Mouse (Mus musculus): ENCODE results near the gene Serpina12.

Gene Serpina12

GRCm38 (mm10) chr12:104033752-104034151 is 10.5 kb downstream of the Serpina12 start:
- in situ Hi-C loops (cut with MboI; ENCODE audit: low pct_unique_long_range_greater_than_20kb in 1 of 2, low sequenced_read_pairs in 2 of 2, unreplicated experiment in 1 of 2) = no loop called here

- in situ Hi-C loops (cut with MboI; ENCODE audit: low pct_unique_long_range_greater_than_20kb in 1 of 2, low sequenced_read_pairs in 2 of 2, unreplicated experiment in 1 of 2) = no loop called here
These were observed 14.3 kb downstream of the Serpina12 start for GRCm38 (mm10) chr12:104029986-104030385.

GRCm38 (mm10) chr12:104015280-104015679 is 29.0 kb downstream of the Serpina12 start:
- in situ Hi-C loops (cut with MboI; ENCODE audit: low pct_unique_long_range_greater_than_20kb in 1 of 2, low sequenced_read_pairs in 2 of 2, unreplicated experiment in 1 of 2) = no loop called here

- in situ Hi-C loops (cut with MboI; ENCODE audit: low pct_unique_long_range_greater_than_20kb in 1 of 2, low sequenced_read_pairs in 2 of 2, unreplicated experiment in 1 of 2) = no loop called here
These were observed 30.6 kb downstream of the Serpina12 start, which contains the start of gene Serpina9 for GRCm38 (mm10) chr12:104013620-104014019. Gene Serpina9 (minus strand): TSS chr12:104013755.

- in situ Hi-C loops (cut with MboI; ENCODE audit: low pct_unique_long_range_greater_than_20kb in 1 of 2, low sequenced_read_pairs in 2 of 2, unreplicated experiment in 1 of 2) = no loop called here
These were observed 39.6 kb downstream of the Serpina12 start for GRCm38 (mm10) chr12:104004689-104005088.

GRCm38 (mm10) chr12:104003238-104003612 is 41.0 kb downstream of the Serpina12 start:
- in situ Hi-C loops (cut with MboI; ENCODE audit: low pct_unique_long_range_greater_than_20kb in 1 of 2, low sequenced_read_pairs in 2 of 2, unreplicated experiment in 1 of 2) = no loop called here

GRCm38 (mm10) chr12:104002569-104003237 is 41.5 kb downstream of the Serpina12 start:
- in situ Hi-C loops (cut with MboI; ENCODE audit: low pct_unique_long_range_greater_than_20kb in 1 of 2, low sequenced_read_pairs in 2 of 2, unreplicated experiment in 1 of 2) = no loop called here

- in situ Hi-C loops (cut with MboI; ENCODE audit: low pct_unique_long_range_greater_than_20kb in 1 of 2, low sequenced_read_pairs in 2 of 2, unreplicated experiment in 1 of 2) = no loop called here
These were observed 43.6 kb downstream of the Serpina12 start for GRCm38 (mm10) chr12:104000594-104000993.

GRCm38 (mm10) chr12:103999611-104000010 is 44.6 kb downstream of the Serpina12 start:
- in situ Hi-C loops (cut with MboI; ENCODE audit: low pct_unique_long_range_greater_than_20kb in 1 of 2, low sequenced_read_pairs in 2 of 2, unreplicated experiment in 1 of 2) = loop anchor here (10.0 kb wide), 2 partner anchors 415 to 425 kb away; no protein-coding TSS in a partner anchor

- in situ Hi-C loops (cut with MboI; ENCODE audit: low pct_unique_long_range_greater_than_20kb in 1 of 2, low sequenced_read_pairs in 2 of 2, unreplicated experiment in 1 of 2) = loop anchor here (10.0 kb wide), 2 partner anchors 418 to 428 kb away; no protein-coding TSS in a partner anchor
These were observed 47.7 kb downstream of the Serpina12 start for GRCm38 (mm10) chr12:103996513-103996912.

- in situ Hi-C loops (cut with MboI; ENCODE audit: low pct_unique_long_range_greater_than_20kb in 1 of 2, low sequenced_read_pairs in 2 of 2, unreplicated experiment in 1 of 2) = loop anchor here (10.0 kb wide), 2 partner anchors 419 to 429 kb away; no protein-coding TSS in a partner anchor
These were observed 48.8 kb downstream of the Serpina12 start for GRCm38 (mm10) chr12:103995292-103996072.

- in situ Hi-C loops (cut with MboI; ENCODE audit: low pct_unique_long_range_greater_than_20kb in 1 of 2, low sequenced_read_pairs in 2 of 2, unreplicated experiment in 1 of 2) = loop anchor here (10.0 kb wide), 2 partner anchors 422 to 432 kb away; no protein-coding TSS in a partner anchor
These were observed 51.3 kb downstream of the Serpina12 start for GRCm38 (mm10) chr12:103992945-103993344.

- in situ Hi-C loops (cut with MboI; ENCODE audit: low pct_unique_long_range_greater_than_20kb in 1 of 2, low sequenced_read_pairs in 2 of 2, unreplicated experiment in 1 of 2) = loop anchor here (10.0 kb wide), 2 partner anchors 425 to 435 kb away; no protein-coding TSS in a partner anchor
These were observed 54.4 kb downstream of the Serpina12 start, which contains the start of gene Serpina11 for GRCm38 (mm10) chr12:103989857-103990256. Gene Serpina11 (minus strand): TSS chr12:103989957.

GRCm38 (mm10) chr12:103989514-103989767 is 54.8 kb downstream of the Serpina12 start:
- in situ Hi-C loops (cut with MboI; ENCODE audit: low pct_unique_long_range_greater_than_20kb in 1 of 2, low sequenced_read_pairs in 2 of 2, unreplicated experiment in 1 of 2) = no loop called here

GRCm38 (mm10) chr12:103988754-103989513 is 55.3 kb downstream of the Serpina12 start:
- in situ Hi-C loops (cut with MboI; ENCODE audit: low pct_unique_long_range_greater_than_20kb in 1 of 2, low sequenced_read_pairs in 2 of 2, unreplicated experiment in 1 of 2) = no loop called here

- in situ Hi-C loops (cut with MboI; ENCODE audit: low pct_unique_long_range_greater_than_20kb in 1 of 2, low sequenced_read_pairs in 2 of 2, unreplicated experiment in 1 of 2) = no loop called here
These were observed 58.4 kb downstream of the Serpina12 start for GRCm38 (mm10) chr12:103985868-103986267.

- in situ Hi-C loops (cut with MboI; ENCODE audit: low pct_unique_long_range_greater_than_20kb in 1 of 2, low sequenced_read_pairs in 2 of 2, unreplicated experiment in 1 of 2) = no loop called here
These were observed 59.3 kb downstream of the Serpina12 start for GRCm38 (mm10) chr12:103984935-103985334.

GRCm38 (mm10) chr12:103981646-103982360 is 62.4 kb downstream of the Serpina12 start:
- in situ Hi-C loops (cut with MboI; ENCODE audit: low pct_unique_long_range_greater_than_20kb in 1 of 2, low sequenced_read_pairs in 2 of 2, unreplicated experiment in 1 of 2) = no loop called here
